Mouse (Mus musculus): Measurements from ENCODE around the gene Utf1. TPM values are rescaled to one million over a fixed set of nuclear protein-coding genes. Genes with fewer than 3 reads are reported as not detected.

Gene Utf1
- polyA plus RNA-seq, 1 experiment from 2014 or later, result not detected

GRCm38 (mm10) chr7:139944291-139945240, 977 bp downstream of the Utf1 start:
- 3% methylated on average over 68 of the region's 68 CpGs for WGBS
- Histone ChIP-seq H3K27ac (replicated peaks) (no peak overlapping the region), H3K4me2 (replicated peaks) (peak overlapping the region; percentile 48), H3K4me1 (peaks cover 14% of the 10 kb centered on the region; the same call in 1 of the 2 replicates), H3K9me3 (no peaks in the 10 kb centered on the region), H3K36me3 (no peaks in the 10 kb centered on the region), H3K9ac (replicated peaks) (no peak overlapping the region), H3K27me3 (peaks cover 97% of the 10 kb centered on the region), H3K4me3 (peak overlapping the region; percentile 35)
- no peak for ATAC-seq (ENCODE audit: low FRiP score, low read depth)

DNA sequence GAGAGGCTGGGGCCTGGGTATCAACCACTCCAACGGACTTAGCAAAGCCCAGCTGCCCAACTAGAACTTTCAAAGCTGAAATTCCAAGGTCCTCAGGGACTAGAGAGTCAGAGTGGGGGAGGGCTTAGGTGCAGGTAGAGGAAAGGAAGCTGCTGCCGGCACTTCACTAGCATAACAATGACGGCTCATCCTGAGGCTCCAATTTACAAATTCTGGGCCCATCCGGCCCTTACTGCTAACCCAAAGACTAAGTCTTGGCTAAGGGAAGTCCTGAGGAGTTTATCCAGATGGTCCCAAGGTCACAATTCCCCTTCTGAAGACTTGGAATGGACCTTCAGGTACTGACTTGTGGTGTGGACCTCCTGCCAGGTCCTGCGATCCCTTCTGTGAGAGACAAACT, 1.9 kb downstream of the Utf1 start:
- Histone ChIP-seq H3K4me1 (peaks cover 24% of the 10 kb centered on the region), H3K36me3 (no peaks in the 10 kb centered on the region), H3K27me3 (peaks cover 99% of the 10 kb centered on the region), H3K4me2 (replicated peaks) (no peak overlapping the region), H3K9ac (replicated peaks) (no peak overlapping the region), H3K27ac (replicated peaks) (no peak overlapping the region), H3K4me3 (no peak overlapping the region), H3K9me3 (no peaks in the 10 kb centered on the region)
- WGBS, result 10% methylated on average over 5 of the region's 5 CpGs
- ATAC-seq (ENCODE audit: low FRiP score, low read depth), result no peak

- ATAC-seq (ENCODE audit: low FRiP score, low read depth), result no peak
- Histone ChIP-seq H3K27ac (replicated peaks) (no peak overlapping the region), H3K36me3 (no peaks in the 10 kb centered on the region), H3K9ac (replicated peaks) (no peak overlapping the region), H3K4me3 (no peak overlapping the region), H3K27me3 (peaks cover 99% of the 10 kb centered on the region), H3K9me3 (no peaks in the 10 kb centered on the region), H3K4me2 (replicated peaks) (no peak overlapping the region), H3K4me1 (peaks cover 29% of the 10 kb centered on the region)
- 21% methylated on average over 5 of the region's 5 CpGs for WGBS
Measured at GRCm38 (mm10) chr7:139946032-139946431, 2.4 kb downstream of the Utf1 start.

GRCm38 (mm10) chr7:139949893-139950282, 6.3 kb downstream of the Utf1 start:
- no peak overlapping the region; the same call in 1 of the 2 replicates for H3K9ac ChIP-seq (replicated peaks)
- under 1% methylated on average over 15 of the region's 15 CpGs for WGBS
- peak overlapping the region; percentile 38 for H3K4me3 ChIP-seq
- peaks cover 83% of the 10 kb centered on the region for H3K27me3 ChIP-seq
- no peak overlapping the region for H3K27ac ChIP-seq (replicated peaks)
- peak overlapping the region; percentile 67 for H3K4me2 ChIP-seq (replicated peaks)
- no peaks in the 10 kb centered on the region for H3K36me3 ChIP-seq
- no peaks in the 10 kb centered on the region for H3K9me3 ChIP-seq
- H3K4me1 ChIP-seq, result peaks cover 20% of the 10 kb centered on the region
- ATAC-seq (ENCODE audit: low FRiP score, low read depth), result peak; percentile 69

DNA sequence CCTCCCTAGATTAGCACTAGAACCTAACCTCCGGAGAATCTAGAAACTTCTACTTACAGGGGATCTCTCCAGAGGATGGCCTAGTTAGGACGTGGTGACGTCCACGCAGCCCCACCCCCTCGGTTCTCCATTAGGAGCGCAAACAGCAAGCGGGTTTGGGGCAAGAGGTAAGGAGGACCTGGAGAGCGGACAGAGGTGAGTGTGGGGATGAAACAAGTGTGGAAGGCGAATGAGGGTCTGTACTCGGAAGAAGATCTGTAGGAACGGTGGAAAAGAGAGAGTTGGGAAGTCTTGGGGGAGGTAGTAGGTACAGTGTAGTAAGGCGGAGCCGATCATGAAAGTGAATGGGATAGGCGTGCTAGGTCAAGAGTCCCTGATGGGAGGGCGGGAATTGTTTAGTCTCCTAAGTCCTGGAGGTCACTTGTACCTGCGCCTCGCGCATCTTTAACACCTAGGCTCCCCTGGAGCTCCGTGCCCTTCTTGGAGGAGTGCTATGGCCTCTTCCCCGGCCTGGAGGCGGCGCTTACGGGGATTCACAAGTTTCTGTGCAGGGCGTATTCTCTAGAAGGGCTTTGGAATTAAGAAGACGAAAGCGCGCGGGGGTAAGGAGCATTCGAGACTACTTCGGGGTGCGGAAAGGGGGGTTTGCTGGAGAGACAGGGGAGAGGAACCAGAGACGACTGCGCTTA, 6.8 kb downstream of the Utf1 start:
- peaks cover 77% of the 10 kb centered on the region for H3K27me3 ChIP-seq
- ATAC-seq (ENCODE audit: low FRiP score, low read depth), result peak; percentile 67

GRCm38 (mm10) chr7:139951079-139951478, 7.5 kb downstream of the Utf1 start:
- Histone ChIP-seq H3K27ac (replicated peaks) (no peak overlapping the region), H3K36me3 (no peaks in the 10 kb centered on the region), H3K9me3 (no peaks in the 10 kb centered on the region), H3K4me1 (peaks cover 20% of the 10 kb centered on the region), H3K27me3 (peaks cover 76% of the 10 kb centered on the region), H3K4me3 (peak overlapping the region; percentile 38), H3K9ac (replicated peaks) (no peak overlapping the region), H3K4me2 (replicated peaks) (peak overlapping the region; percentile 67)
- WGBS, result 6% methylated on average over 16 of the region's 16 CpGs
- no peak for ATAC-seq (ENCODE audit: low FRiP score, low read depth)

More for the DNA sequence above, 6.8 kb downstream of the Utf1 start:
- Histone ChIP-seq H3K27ac (replicated peaks) (no peak overlapping the region), H3K4me2 (replicated peaks) (peak overlapping the region; percentile 67), H3K9me3 (no peaks in the 10 kb centered on the region), H3K36me3 (no peaks in the 10 kb centered on the region), H3K4me3 (peak overlapping the region; percentile 38), H3K4me1 (peaks cover 20% of the 10 kb centered on the region), H3K9ac (replicated peaks) (no peak overlapping the region; the same call in 1 of the 2 replicates)
- under 1% methylated on average over 33 of the region's 33 CpGs for WGBS

- no peak overlapping the region for H3K4me3 ChIP-seq
- H3K9me3 ChIP-seq, result no peaks in the 10 kb centered on the region
- H3K27ac ChIP-seq (replicated peaks), result no peak overlapping the region
- peaks cover 20% of the 10 kb centered on the region for H3K4me1 ChIP-seq
- no peaks in the 10 kb centered on the region for H3K36me3 ChIP-seq
- WGBS, result 37% methylated on average over 6 of the region's 6 CpGs
- no peak overlapping the region for H3K4me2 ChIP-seq (replicated peaks)
- peaks cover 75% of the 10 kb centered on the region for H3K27me3 ChIP-seq
- ATAC-seq (ENCODE audit: low FRiP score, low read depth), result no peak
- no peak overlapping the region for H3K9ac ChIP-seq (replicated peaks)
Measured at GRCm38 (mm10) chr7:139951991-139952633, 8.5 kb downstream of the Utf1 start.

DNA sequence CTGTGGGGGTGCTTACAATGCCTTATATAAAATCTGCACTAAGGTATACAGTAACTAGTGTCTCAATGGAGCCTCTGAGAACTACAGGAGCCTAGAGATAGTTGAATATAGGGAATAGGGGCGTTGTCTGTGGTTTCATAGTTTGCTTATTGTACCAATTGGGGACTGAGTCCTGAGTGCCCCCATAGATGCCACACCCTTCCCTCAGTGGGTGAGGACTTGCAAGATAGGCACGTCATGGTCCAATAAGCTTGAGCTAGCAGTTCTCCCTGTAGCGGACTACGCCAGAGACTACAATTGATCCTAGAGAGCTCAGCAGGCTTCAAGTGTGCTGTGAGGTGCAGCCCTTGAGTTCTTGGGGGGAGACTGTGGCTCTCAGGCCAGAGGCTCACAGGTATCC, 11.9 kb downstream of the Utf1 start:
- Histone ChIP-seq H3K27ac (replicated peaks) (no peak overlapping the region), H3K4me3 (no peak overlapping the region), H3K9me3 (no peaks in the 10 kb centered on the region), H3K4me1 (peaks cover 11% of the 10 kb centered on the region; the same call in 1 of the 2 replicates), H3K9ac (replicated peaks) (no peak overlapping the region), H3K27me3 (peaks cover 65% of the 10 kb centered on the region), H3K4me2 (replicated peaks) (no peak overlapping the region), H3K36me3 (no peaks in the 10 kb centered on the region)
- no peak for ATAC-seq (ENCODE audit: low FRiP score, low read depth)
- WGBS, result 79% methylated on average over 4 of the region's 4 CpGs

DNA sequence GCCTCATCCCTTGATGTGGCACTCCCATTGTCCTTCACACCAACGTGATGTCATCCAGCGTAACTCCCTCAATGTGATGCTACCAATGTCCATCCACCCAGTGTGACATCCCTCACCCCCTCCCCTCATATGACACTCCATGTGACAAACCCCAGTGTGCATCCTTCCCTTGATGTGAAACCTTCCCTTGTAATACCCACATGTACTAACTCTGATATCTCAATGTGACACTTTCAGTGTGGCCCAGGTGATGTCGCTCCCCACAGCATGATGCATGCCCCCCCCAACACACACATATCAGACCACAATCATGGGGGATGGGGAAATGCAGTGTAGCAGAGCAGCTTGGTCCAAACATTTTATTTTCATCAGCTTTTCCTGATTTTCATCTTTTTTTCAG, 13.1 kb downstream of the Utf1 start:
- H3K27me3 ChIP-seq, result peaks cover 62% of the 10 kb centered on the region
- H3K27ac ChIP-seq (replicated peaks), result no peak overlapping the region
- no peak for ATAC-seq (ENCODE audit: low FRiP score, low read depth)
- H3K9me3 ChIP-seq, result no peaks in the 10 kb centered on the region
- H3K4me2 ChIP-seq (replicated peaks), result no peak overlapping the region
- H3K36me3 ChIP-seq, result no peaks in the 10 kb centered on the region
- 83% methylated on average over 3 of the region's 3 CpGs for WGBS
- H3K9ac ChIP-seq (replicated peaks), result no peak overlapping the region
- no peak overlapping the region for H3K4me3 ChIP-seq
- H3K4me1 ChIP-seq, result 0 out of 2 replicates have a peak, but pooled peaks cover 4% of the 10 kb centered on the region

GRCm38 (mm10) chr7:139957437-139957836, 13.8 kb downstream of the Utf1 start:
- H3K9me3 ChIP-seq, result no peaks in the 10 kb centered on the region
- H3K9ac ChIP-seq (replicated peaks), result no peak overlapping the region
- 62% methylated on average over 11 of the region's 11 CpGs for WGBS
- ATAC-seq (ENCODE audit: low FRiP score, low read depth), result no peak
- H3K27ac ChIP-seq (replicated peaks), result no peak overlapping the region
- H3K36me3 ChIP-seq, result no peaks in the 10 kb centered on the region
- no peak overlapping the region for H3K4me2 ChIP-seq (replicated peaks)
- no peaks in the 10 kb centered on the region for H3K4me1 ChIP-seq
- peaks cover 62% of the 10 kb centered on the region for H3K27me3 ChIP-seq
- H3K4me3 ChIP-seq, result no peak overlapping the region

GRCm38 (mm10) chr7:139957958-139958357, 14.4 kb downstream of the Utf1 start:
- no peak for ATAC-seq (ENCODE audit: low FRiP score, low read depth)

More at GRCm38 (mm10) chr7:139957958-139958357, 14.4 kb downstream of the Utf1 start:
- no peaks in the 10 kb centered on the region for H3K9me3 ChIP-seq
- no peak overlapping the region for H3K4me3 ChIP-seq
- H3K4me2 ChIP-seq (replicated peaks), result no peak overlapping the region
- H3K9ac ChIP-seq (replicated peaks), result no peak overlapping the region
- no peak overlapping the region for H3K27ac ChIP-seq (replicated peaks)
- H3K4me1 ChIP-seq, result no peaks in the 10 kb centered on the region
- WGBS, result 40% methylated on average over 11 of the region's 11 CpGs
- no peaks in the 10 kb centered on the region for H3K36me3 ChIP-seq
- peaks cover 59% of the 10 kb centered on the region for H3K27me3 ChIP-seq
